Mouse (Mus musculus) urinary bladder, postnatal 10 days (tissue): ENCODE results near the gene Zg16.

Experiments
- DNase-seq: peaks from one replicate; pipeline ENCODE4 v3.0.0; 2022; ENCODE audit warnings: low spot score

The Zg16 gene

DNA sequence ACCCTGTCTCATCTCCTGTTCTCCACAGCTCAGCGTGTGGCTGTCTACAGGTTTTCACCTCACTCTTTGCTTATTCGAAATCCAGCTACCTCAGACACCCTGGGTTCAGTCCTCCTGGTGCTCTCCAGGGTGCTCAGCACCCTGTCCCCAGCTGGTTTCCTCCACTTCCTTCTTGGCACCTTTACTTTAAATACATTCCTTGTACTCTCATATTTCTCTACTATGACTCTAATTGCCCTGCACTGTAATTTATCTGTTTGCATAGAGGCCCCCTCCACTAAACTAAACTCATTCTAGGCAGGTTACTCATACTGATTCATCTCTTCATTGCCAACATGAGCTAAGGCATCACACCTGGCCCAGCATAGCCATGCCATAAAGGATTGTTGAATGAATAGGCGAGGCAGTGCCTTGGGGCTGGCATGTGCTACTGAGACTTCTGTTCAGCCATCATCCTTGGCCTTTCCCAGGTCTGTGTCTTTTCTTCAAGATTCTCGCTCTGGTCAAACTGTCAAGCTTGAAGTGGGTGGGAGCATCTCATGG, 16.2 kb downstream of the Zg16 start:
- no peak for DNase-seq

DNA sequence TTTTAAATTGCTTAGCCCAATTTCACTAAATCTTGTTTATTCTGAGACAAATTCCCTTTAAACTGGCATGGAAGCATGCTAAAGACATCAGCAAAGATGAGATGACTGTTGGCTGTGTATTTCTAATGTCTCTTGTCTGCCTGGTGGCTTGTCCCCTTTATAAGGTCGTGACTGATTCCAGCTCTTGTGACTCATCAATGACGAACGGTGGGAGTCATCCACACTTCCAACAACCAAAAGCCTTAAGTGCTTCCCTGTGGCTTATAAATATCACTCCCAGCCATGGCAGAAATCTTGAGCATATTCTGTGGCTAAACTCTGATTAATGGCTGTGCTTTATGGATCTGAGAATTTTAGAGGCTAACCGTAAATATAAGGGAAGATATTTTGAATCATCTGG, 20.8 kb downstream of the Zg16 start:
- DNase-seq: no peak

DNA sequence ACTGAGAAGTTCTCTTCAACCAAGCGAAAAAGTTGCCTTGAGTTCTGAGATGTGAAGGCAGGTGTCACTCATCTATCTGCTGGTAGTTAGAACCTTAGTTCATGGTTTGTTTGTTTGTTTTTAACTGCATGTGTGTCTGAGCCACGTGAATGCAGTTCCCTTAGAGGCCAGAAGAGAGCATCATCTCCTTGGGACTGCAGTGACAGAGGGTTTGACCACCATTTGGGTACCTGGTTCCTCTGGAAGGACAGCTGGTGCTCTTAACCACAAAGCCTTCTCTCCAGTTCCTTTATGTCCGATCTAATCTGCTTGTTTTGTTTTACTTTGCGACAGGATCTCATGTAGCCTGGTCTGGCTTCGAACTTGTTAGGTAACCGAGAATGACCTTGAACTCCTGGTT, 21.6 kb downstream of the Zg16 start:
- DNase-seq: no peak

DNA sequence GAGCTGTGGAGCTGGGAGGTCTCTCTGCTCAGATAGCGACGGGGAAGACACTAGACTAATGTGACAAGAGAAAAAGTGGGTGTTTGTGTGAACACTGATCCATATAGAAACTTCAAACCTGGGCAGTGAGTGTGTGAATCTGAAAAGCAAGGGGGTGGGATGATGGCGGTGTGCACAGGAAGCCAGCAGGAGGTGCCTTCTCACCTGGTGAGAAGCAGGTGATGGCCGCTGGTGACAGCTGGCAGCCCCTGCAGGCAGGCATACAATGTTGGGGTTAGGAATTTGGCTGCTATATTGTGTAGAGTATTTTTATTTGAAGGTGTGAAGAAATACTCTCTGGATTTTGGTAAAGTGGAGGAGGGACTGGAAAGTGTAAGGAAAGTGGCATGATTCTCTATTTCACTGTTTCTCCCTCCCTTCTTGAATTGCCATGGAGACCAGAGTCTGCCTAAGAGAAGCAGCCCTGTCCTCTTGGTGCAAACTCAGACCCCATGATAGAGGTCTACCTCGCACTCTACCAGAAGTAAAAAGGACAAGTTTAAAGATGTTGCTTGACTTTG, 32.0 kb downstream of the Zg16 start:
- no peak for DNase-seq

- peak; percentile 61 for DNase-seq
These were observed 45.1 kb downstream of the Zg16 start, which contains the start of gene Kif22 for GRCm38 (mm10) chr7:127041851-127042672. TSS of gene Kif22 (minus strand) at chr7:127042471.

- DNase-seq: no peak
These were observed 55.9 kb downstream of the Zg16 start for GRCm38 (mm10) chr7:127031244-127031643.

- no peak for DNase-seq
These were observed 57.0 kb downstream of the Zg16 start for GRCm38 (mm10) chr7:127030172-127030571.

DNA sequence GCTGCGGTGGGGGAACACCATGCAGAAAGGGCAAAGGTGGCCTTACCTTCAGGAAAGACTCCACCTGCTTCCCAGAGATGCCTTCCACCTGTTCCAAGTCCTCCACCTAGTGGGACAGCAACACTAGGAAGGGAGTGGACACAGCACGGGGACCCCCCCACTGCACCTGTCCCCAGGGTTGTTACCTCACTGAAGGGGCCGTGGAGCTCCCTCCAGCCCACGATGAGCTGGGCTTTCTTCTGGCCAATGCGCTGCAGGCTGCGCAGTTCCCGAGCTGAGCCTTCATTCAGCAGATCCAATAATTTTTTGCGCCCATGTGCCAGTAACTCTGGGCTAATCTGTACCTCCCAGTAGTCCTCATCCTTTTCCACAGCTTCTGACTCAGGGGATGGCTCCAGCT, 59.2 kb downstream of the Zg16 start:
- DNase-seq: no peak

GRCm38 (mm10) chr7:127026984-127027726, 60.0 kb downstream of the Zg16 start, which contains the start of gene Maz:
TSS of gene Maz (minus strand) at chr7:127027037.
- peak; percentile 98 for DNase-seq

- no peak for DNase-seq
These were observed 60.5 kb downstream of the Zg16 start for GRCm38 (mm10) chr7:127026616-127026983.

GRCm38 (mm10) chr7:127026161-127026600, 60.9 kb downstream of the Zg16 start:
- no peak for DNase-seq

- no peak for DNase-seq
These were observed 61.5 kb downstream of the Zg16 start for GRCm38 (mm10) chr7:127025556-127026160.

GRCm38 (mm10) chr7:127024755-127025555, 62.2 kb downstream of the Zg16 start:
- no peak for DNase-seq

GRCm38 (mm10) chr7:127023896-127024690, 63.0 kb downstream of the Zg16 start:
- DNase-seq: no peak

DNA sequence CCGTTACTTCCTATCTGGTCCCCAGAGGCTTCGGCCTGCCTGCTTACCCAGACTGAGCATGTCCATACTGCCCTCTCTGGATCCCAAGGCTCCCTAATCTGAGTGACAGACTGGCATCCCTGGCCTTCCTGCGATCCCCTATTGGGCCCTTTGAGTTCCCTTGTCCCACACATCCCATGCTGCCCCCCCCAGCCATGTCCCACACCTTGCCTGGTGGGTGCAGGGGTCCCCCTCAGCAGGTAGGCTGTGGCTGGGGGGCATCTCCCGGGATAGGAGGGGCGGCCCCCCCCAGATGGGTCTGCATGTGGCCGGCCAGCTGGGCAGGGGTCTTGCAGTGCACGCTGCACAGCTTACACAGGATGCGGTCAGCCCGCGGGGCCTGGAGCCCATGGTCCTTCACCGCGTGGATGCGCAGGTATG, 63.8 kb downstream of the Zg16 start:
- DNase-seq: no peak

DNA sequence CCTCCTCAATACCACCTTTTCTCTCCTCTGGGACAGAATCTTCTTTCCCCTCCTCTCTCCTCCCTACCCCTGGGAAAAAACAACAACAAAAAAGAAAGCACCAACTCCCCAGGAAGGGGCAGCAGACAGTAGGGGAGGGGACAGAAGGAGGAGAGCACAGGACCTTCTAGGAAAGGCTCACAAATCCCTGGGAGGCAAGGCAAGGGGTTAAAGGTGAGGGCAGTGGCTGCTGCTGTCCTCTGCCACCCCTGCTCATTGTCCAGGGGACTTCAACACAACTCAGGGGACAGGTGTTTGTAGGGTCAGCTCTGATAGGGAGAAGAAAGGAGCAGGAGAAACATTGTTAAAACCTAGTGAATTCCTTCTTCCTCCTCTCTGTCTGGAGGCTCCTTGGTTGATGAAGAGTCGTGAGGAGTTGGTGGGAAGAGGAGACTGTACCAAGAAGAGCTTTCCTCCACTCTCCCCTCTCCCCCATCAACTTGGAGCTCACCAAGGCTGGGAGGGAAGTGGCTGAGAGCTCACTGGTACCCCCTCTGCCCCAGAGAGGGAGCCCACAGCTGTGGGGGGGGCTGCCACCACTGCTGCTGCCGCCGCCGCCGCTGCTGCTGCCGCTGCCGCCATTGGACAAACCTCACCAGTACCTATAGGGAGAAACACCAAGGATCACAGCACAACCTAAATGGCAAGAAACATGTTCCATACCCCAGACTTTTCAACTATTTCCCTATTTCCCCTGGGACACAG, 64.4 kb downstream of the Zg16 start:
- no peak for DNase-seq

GRCm38 (mm10) chr7:127021563-127022527, 65.3 kb downstream of the Zg16 start:
- no peak for DNase-seq

GRCm38 (mm10) chr7:127020901-127021562, 66.1 kb downstream of the Zg16 start, which contains the start of the genes Gm42742 and Prrt2:
TSS of gene Gm42742 (minus strand) at chr7:127021097.
TSS of gene Prrt2 (minus strand) at chr7:127021211.
- no peak for DNase-seq
